Mouse (Mus musculus) megakaryocyte-erythroid progenitor cell, adult 5-6 weeks (primary cell): ENCODE measurements around the gene Gm8281. TPM values are rescaled to one million over a fixed set of nuclear protein-coding genes. Genes with fewer than 3 reads are reported as not detected.
"Not testable (repeated sequence)": the region's sequence is repeated elsewhere in the genome, so short reads cannot be mapped to it uniquely, and the experiment has no call there.

Source experiments
- ATAC-seq: replicated peaks from 2 replicates; pipeline ENCODE4 v1.8.0; 2016; ENCODE audit warnings: mild to moderate bottlenecking, inconsistent platforms; ENCODE audit not compliant: severe bottlenecking, poor library complexity, low FRiP score, low TSS enrichment
- total RNA-seq, 2 experiments: library from RNA; stranded (forward) in 1 of 2; stranded (reverse) in 1 of 2; fragments of 200-1000, 215-1000 nt in 1 of 2; fragments of >200 nt in 1 of 2; fragmentation: Nextera tagmentation in 1 of 2; gene quantifications; 2 replicates each; pipeline ENCODE4 v1.2.3; 2014 to 2017

The Gm8281 gene
- not detected in 2 replicates for total RNA-seq (2014; fragmentation: Nextera tagmentation)
- total RNA-seq (2017): not detected in 2 replicates

DNA sequence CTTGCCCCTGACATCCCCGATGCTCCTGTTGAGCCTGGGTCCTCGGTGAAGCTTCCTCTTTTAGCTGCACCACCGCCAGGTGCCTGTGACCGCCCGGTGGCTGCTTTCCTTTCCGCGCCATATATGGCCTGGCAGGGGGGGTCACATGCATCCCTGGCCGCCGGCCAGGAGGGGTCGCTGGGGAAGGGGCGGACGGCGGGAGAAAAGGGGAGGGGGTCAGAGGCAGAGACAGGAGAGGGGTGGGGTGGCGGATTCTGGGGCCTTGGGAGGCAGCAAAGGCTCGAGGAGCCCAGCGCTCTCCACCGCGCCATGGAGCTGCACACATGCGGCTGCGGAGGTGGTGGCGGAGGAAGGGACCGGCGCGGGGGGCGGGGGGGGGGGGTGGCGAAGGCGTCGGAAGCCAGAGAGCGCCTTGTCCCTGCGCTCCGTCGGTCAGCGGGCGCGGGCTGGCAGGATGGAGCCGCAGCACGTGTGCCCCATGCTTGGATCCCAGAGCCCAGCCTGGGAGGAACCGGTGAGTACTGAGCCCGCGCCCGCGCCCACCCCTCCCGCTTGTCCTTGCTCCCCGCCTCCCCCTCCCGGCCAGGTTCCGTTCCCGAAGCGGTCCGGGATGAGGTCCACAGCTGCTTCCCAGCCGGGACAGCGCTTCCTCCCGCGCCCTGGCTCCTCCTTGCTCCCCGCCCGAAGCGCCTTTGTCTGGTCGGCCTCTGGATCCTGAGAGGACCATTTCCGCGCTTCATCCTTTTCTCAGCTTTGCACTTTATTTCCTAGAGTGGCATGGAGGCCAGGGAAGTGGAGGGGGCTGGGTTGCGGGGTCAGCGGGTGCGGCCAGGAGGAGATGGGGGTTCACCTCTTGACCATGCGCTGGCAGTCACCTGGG is at the start of gene Gm8281:
TSS of gene Gm8281 (plus strand) at position 430 of the 880 bp plus-strand sequence.
- ATAC-seq: not testable (repeated sequence)

DNA sequence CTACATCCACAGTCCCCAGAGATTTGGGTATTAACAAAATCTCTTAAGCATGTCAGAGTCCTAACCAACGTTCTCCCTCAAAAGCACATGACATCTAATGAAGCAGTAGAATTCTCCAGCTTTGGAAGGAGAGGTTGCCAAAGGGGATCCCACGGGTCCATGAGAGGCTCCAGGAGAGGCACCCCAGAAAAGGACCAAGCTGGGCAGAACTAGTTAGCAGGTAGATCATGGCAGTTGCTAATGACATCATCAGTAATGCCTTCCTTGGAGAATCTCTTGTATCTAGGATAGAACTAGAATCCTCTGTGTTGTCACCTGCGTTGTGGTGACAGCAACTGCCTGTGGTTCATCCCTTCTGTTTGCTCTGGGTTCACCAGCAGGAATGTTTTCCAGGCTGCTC is 20.5 kb upstream of the Gm8281 start, which contains the start of gene 4930555G01Rik:
TSS of gene 4930555G01Rik (plus strand) at position 301 of the 400 bp plus-strand sequence.
- ATAC-seq: not testable (repeated sequence)

DNA sequence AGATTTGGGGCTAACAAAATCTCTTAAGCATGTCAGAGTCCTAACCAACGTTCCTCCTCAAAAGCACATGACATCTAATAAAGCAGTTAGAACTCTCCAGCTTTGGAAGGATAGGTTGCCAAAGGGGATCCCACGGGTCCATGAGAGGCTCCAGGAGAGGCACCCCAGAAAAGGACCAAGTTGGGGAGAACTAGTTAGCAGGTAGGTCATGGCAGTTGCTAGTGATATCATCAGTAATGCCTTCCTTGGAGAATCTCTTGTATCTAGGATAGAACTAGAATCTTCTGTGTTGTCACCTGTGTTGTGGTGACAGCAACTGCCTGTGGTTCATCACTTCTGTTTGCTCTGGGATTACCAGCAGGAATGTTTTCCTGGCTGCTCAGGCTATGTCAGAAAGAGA is 60.4 kb downstream of the Gm8281 start, which contains the start of gene Gm8279:
TSS of gene Gm8279 (plus strand) at position 301 of the 400 bp plus-strand sequence.
- not testable (repeated sequence) for ATAC-seq

Other genes starting within 250 kb of the Gm8281 start
- not detected in 2 replicates for gene Gm3269, start 232.9 kb upstream of the Gm8281 start, total RNA-seq (2014; fragmentation: Nextera tagmentation)
- gene Gm3269, start 232.9 kb upstream of the Gm8281 start, total RNA-seq (2017): not detected in 2 replicates
- not detected in 2 replicates for gene Gm3264, start 215.5 kb upstream of the Gm8281 start, total RNA-seq (2014; fragmentation: Nextera tagmentation)
- gene Gm3264, start 215.5 kb upstream of the Gm8281 start, total RNA-seq (2017): not detected in 2 replicates
- not detected in 2 replicates for gene Gm3278, start 178.6 kb upstream of the Gm8281 start, total RNA-seq (2014; fragmentation: Nextera tagmentation)
- gene Gm3278, start 178.6 kb upstream of the Gm8281 start, total RNA-seq (2017): not detected in 2 replicates
- gene Gm8297, start 87.1 kb upstream of the Gm8281 start, total RNA-seq (2014; fragmentation: Nextera tagmentation): not detected in 2 replicates
- gene Gm8297, start 87.1 kb upstream of the Gm8281 start, total RNA-seq (2017): not detected in 2 replicates
- not detected in 2 replicates for gene Gm3298, start 55.1 kb upstream of the Gm8281 start, total RNA-seq (2014; fragmentation: Nextera tagmentation)
- gene Gm3298, start 55.1 kb upstream of the Gm8281 start, total RNA-seq (2017): not detected in 2 replicates
- gene 4930555G01Rik, start 20.4 kb upstream of the Gm8281 start, total RNA-seq (2014; fragmentation: Nextera tagmentation): not detected in 2 replicates
- gene 4930555G01Rik, start 20.4 kb upstream of the Gm8281 start, total RNA-seq (2017): not detected in 2 replicates
- gene Gm8279, start 60.5 kb downstream of the Gm8281 start, total RNA-seq (2014; fragmentation: Nextera tagmentation): not detected in 2 replicates
- gene Gm8279, start 60.5 kb downstream of the Gm8281 start, total RNA-seq (2017): not detected in 2 replicates
- gene Gm3317, start 93.5 kb downstream of the Gm8281 start, total RNA-seq (2014; fragmentation: Nextera tagmentation): not detected in 2 replicates
- gene Gm3317, start 93.5 kb downstream of the Gm8281 start, total RNA-seq (2017): not detected in 2 replicates
- not detected in 2 replicates for gene Gm8271, start 114.8 kb downstream of the Gm8281 start, total RNA-seq (2014; fragmentation: Nextera tagmentation)
- gene Gm8271, start 114.8 kb downstream of the Gm8281 start, total RNA-seq (2017): not detected in 2 replicates
- not detected in 2 replicates for gene Gm3526, start 189.5 kb downstream of the Gm8281 start, total RNA-seq (2014; fragmentation: Nextera tagmentation)
- not detected in 2 replicates for gene Gm3526, start 189.5 kb downstream of the Gm8281 start, total RNA-seq (2017)